Mouse (Mus musculus) liver, embryonic 16.5 days (tissue): Measurements from ENCODE around the gene Mertk. TPM values are rescaled to one million over a fixed set of nuclear protein-coding genes. Genes with fewer than 3 reads are reported as not detected.

Experiments used
- ATAC-seq: fragments of 200-750 bp; cut with Nextera tagmentation; 2 replicates; pipeline ENCODE4 v1.8.0; 2017; ENCODE audit warnings: low read depth, mild to moderate bottlenecking, moderate number of reproducible peaks, moderate library complexity
- H3K27ac ChIP-seq: fragments of 300-500 bp; sonication (generic); 2 replicates; pipeline ENCODE4 v1.5.1; 2014; ENCODE audit warnings: mild to moderate bottlenecking, low read length
- H3K27me3 ChIP-seq: fragments of 300-500 bp; sonication (generic); 2 replicates; pipeline ENCODE4 v1.6.1; 2014; ENCODE audit warnings: low read depth, low read length, mixed read lengths; ENCODE audit not compliant: control insufficient read depth, insufficient read depth
- H3K36me3 ChIP-seq: fragments of 300-500 bp; sonication (generic); 2 replicates; pipeline ENCODE4 v1.6.1; 2014; ENCODE audit warnings: mild to moderate bottlenecking; ENCODE audit not compliant: control insufficient read depth, insufficient read depth
- H3K4me1 ChIP-seq: fragments of 300-500 bp; sonication (generic); 2 replicates; pipeline ENCODE4 v1.6.1; 2014; ENCODE audit warnings: low read depth, low read length, mixed read lengths; ENCODE audit not compliant: control insufficient read depth
- H3K4me2 ChIP-seq: fragments of 300-500 bp; sonication (generic); 2 replicates; pipeline ENCODE4 v1.6.1; 2014; ENCODE audit warnings: low read depth, low read length, mixed read lengths
- H3K4me3 ChIP-seq: fragments of 300-500 bp; sonication (generic); 2 replicates; pipeline ENCODE4 v1.5.1; 2014; ENCODE audit warnings: low read depth, mild to moderate bottlenecking, low read length
- H3K9ac ChIP-seq: fragments of 300-500 bp; sonication (generic); 2 replicates; pipeline ENCODE4 v1.6.1; 2014; ENCODE audit warnings: low read depth, low read length
- H3K9me3 ChIP-seq: fragments of 300-500 bp; sonication (generic); replicated peaks from 2 replicates; pipeline ENCODE4 v1.6.1; 2016; ENCODE audit warnings: low read length; ENCODE audit not compliant: control insufficient read depth
- whole genome bisulfite sequencing: fragments of 180-500 bp; shearing (Covaris S2); extraction: QIAGEN DNeasy Blood & Tissue Kit; methylation state at CpG from one replicate; pipeline ENCODE4 v1.1.7; 2014; ENCODE audit not compliant: insufficient replicate concordance; 5-methylcytosine and 5-hydroxymethylcytosine counted together
- polyA plus RNA-seq: library from polyadenylated mRNA; unstranded; fragments of >200 nt; fragmentation: Nextera tagmentation; extraction: Ambion mirVana; gene quantifications from 2 replicates; pipeline ENCODE4 v1.2.1, GENCODE M21; 2015

Gene Mertk
- polyA plus RNA-seq, 1 experiment from 2014 or later, result 7.4 TPM

GRCm38 (mm10) chr2:128747433-128748028, 48.8 kb downstream of the Mertk start:
- H3K27ac ChIP-seq, result no peak overlapping the region
- no peaks in the 10 kb centered on the region for H3K4me1 ChIP-seq
- no peak overlapping the region for H3K4me2 ChIP-seq
- H3K36me3 ChIP-seq, result peaks cover 3% of the 10 kb centered on the region
- H3K9ac ChIP-seq, result no peak overlapping the region
- WGBS, result 41% methylated on average over 8 of the region's 8 CpGs
- no peak for ATAC-seq
- no peaks in the 10 kb centered on the region for H3K27me3 ChIP-seq
- no peaks in the 10 kb centered on the region for H3K9me3 ChIP-seq
- H3K4me3 ChIP-seq, result no peak overlapping the region

GRCm38 (mm10) chr2:128748171-128748570, 49.4 kb downstream of the Mertk start:
- Histone ChIP-seq H3K9me3 (no peaks in the 10 kb centered on the region), H3K9ac (no peak overlapping the region), H3K27ac (no peak overlapping the region), H3K4me1 (no peaks in the 10 kb centered on the region), H3K4me3 (no peak overlapping the region), H3K27me3 (no peaks in the 10 kb centered on the region), H3K4me2 (no peak overlapping the region), H3K36me3 (peaks cover 3% of the 10 kb centered on the region)
- 54% methylated on average over 6 of the region's 6 CpGs for WGBS
- no peak for ATAC-seq

- no peak overlapping the region for H3K4me2 ChIP-seq
- WGBS, result 51% methylated on average over 6 of the region's 6 CpGs
- no peaks in the 10 kb centered on the region for H3K4me1 ChIP-seq
- H3K4me3 ChIP-seq, result no peak overlapping the region
- H3K36me3 ChIP-seq, result peaks cover 3% of the 10 kb centered on the region
- no peaks in the 10 kb centered on the region for H3K27me3 ChIP-seq
- H3K9ac ChIP-seq, result no peak overlapping the region
- ATAC-seq, result no peak; the same call in 1 of the 2 replicates
- no peak overlapping the region for H3K27ac ChIP-seq
- H3K9me3 ChIP-seq, result no peaks in the 10 kb centered on the region
These were observed 52.3 kb downstream of the Mertk start for GRCm38 (mm10) chr2:128751030-128751429.

GRCm38 (mm10) chr2:128753295-128753873, 54.6 kb downstream of the Mertk start:
- whole genome bisulfite sequencing, result 51% methylated on average over 6 of the region's 6 CpGs
- H3K36me3 ChIP-seq, result peaks cover 3% of the 10 kb centered on the region

GRCm38 (mm10) chr2:128755149-128755691, 56.5 kb downstream of the Mertk start:
- 55% methylated on average over 4 of the region's 4 CpGs for WGBS
- H3K27ac ChIP-seq, result no peak overlapping the region
- H3K27me3 ChIP-seq, result no peaks in the 10 kb centered on the region
- ATAC-seq, result no peak
- no peak overlapping the region for H3K4me2 ChIP-seq
- H3K9me3 ChIP-seq, result no peaks in the 10 kb centered on the region
- no peaks in the 10 kb centered on the region for H3K4me1 ChIP-seq
- no peak overlapping the region for H3K4me3 ChIP-seq
- H3K36me3 ChIP-seq, result peaks cover 3% of the 10 kb centered on the region
- no peak overlapping the region for H3K9ac ChIP-seq

More at GRCm38 (mm10) chr2:128753295-128753873, 54.6 kb downstream of the Mertk start:
- H3K4me1 ChIP-seq, result no peaks in the 10 kb centered on the region
- H3K9ac ChIP-seq, result no peak overlapping the region
- no peaks in the 10 kb centered on the region for H3K9me3 ChIP-seq
- no peak for ATAC-seq
- H3K4me3 ChIP-seq, result no peak overlapping the region
- no peaks in the 10 kb centered on the region for H3K27me3 ChIP-seq
- H3K4me2 ChIP-seq, result no peak overlapping the region
- no peak overlapping the region for H3K27ac ChIP-seq

- H3K9me3 ChIP-seq, result no peaks in the 10 kb centered on the region
- H3K27ac ChIP-seq, result no peak overlapping the region
- H3K4me2 ChIP-seq, result no peak overlapping the region
- no peak for ATAC-seq
- H3K4me1 ChIP-seq, result no peaks in the 10 kb centered on the region
- no peak overlapping the region for H3K4me3 ChIP-seq
- H3K9ac ChIP-seq, result no peak overlapping the region
- H3K36me3 ChIP-seq, result peaks cover 3% of the 10 kb centered on the region
- WGBS, result 58% methylated on average over 10 of the region's 10 CpGs
- no peaks in the 10 kb centered on the region for H3K27me3 ChIP-seq
These were observed 60.1 kb downstream of the Mertk start for GRCm38 (mm10) chr2:128758724-128759340.

- Histone ChIP-seq H3K9me3 (no peaks in the 10 kb centered on the region), H3K27me3 (no peaks in the 10 kb centered on the region), H3K4me1 (no peaks in the 10 kb centered on the region), H3K4me2 (no peak overlapping the region), H3K27ac (no peak overlapping the region), H3K9ac (no peak overlapping the region), H3K36me3 (peaks cover 3% of the 10 kb centered on the region), H3K4me3 (no peak overlapping the region)
- ATAC-seq, result no peak
- WGBS, result 61% methylated on average over 9 of the region's 9 CpGs
These were observed 63.3 kb downstream of the Mertk start for GRCm38 (mm10) chr2:128762008-128762407.

- H3K4me1 ChIP-seq, result no peaks in the 10 kb centered on the region
- H3K9ac ChIP-seq, result no peak overlapping the region
- H3K27me3 ChIP-seq, result no peaks in the 10 kb centered on the region
- 76% methylated on average over 1 of the region's 1 CpGs for WGBS
- H3K4me3 ChIP-seq, result no peak overlapping the region
- no peaks in the 10 kb centered on the region for H3K9me3 ChIP-seq
- H3K27ac ChIP-seq, result no peak overlapping the region
- H3K36me3 ChIP-seq, result peaks cover 3% of the 10 kb centered on the region; the same call in 1 of the 2 replicates
- no peak overlapping the region for H3K4me2 ChIP-seq
- ATAC-seq, result no peak
These were observed 67.0 kb downstream of the Mertk start for GRCm38 (mm10) chr2:128765787-128766186.
